Mouse (Mus musculus): ENCODE measurements around the gene Coro7. TPM values are rescaled to one million over a fixed set of nuclear protein-coding genes. Genes with fewer than 3 reads are reported as not detected.

Coro7 gene
- polyA plus RNA-seq, 1 experiment from 2014 or later, result 10.3 TPM

GRCm38 (mm10) chr16:4654706-4655105, 24.9 kb downstream of the Coro7 start:
- no peak for DNase-seq
- peaks cover 8% of the 10 kb centered on the region for H3K4me1 ChIP-seq (ENCODE audit: insufficient read depth)
- 84% methylated on average over 10 of the region's 10 CpGs for WGBS (ENCODE audit: insufficient replicate concordance)
- H3K27me3 ChIP-seq (ENCODE audit: insufficient read depth, low read length), result no peaks in the 10 kb centered on the region
- no peak overlapping the region for H3K9ac ChIP-seq (replicated peaks)
- H3K36me3 ChIP-seq (replicated peaks; ENCODE audit: insufficient read depth, low read length), result peaks cover 55% of the 10 kb centered on the region
- TF ChIP-seq EP300 (IDR thresholded peaks at IDR 0.05; ENCODE audit: low read depth), result no peak
- no peak for TF ChIP-seq CTCF (IDR thresholded peaks at IDR 0.05; ENCODE audit: low read depth)
- 0 out of 2 replicates have a peak overlapping the region, but pooled peaks have one; percentile 6 for H3K4me2 ChIP-seq (ENCODE audit: low read depth, low read length)
- H3K27ac ChIP-seq (ENCODE audit: low read depth), result no peak overlapping the region
- H3K9me3 ChIP-seq (ENCODE audit: low read length), result no peaks in the 10 kb centered on the region
- H3K4me3 ChIP-seq (ENCODE audit: low read depth, low read length), result no peak overlapping the region
- 0 out of 2 replicates have a peak, but pooled peaks have one; percentile 35 for ATAC-seq

- Histone ChIP-seq H3K27ac (ENCODE audit: low read depth) (no peak overlapping the region), H3K4me2 (ENCODE audit: low read depth, low read length) (no peak overlapping the region), H3K9me3 (ENCODE audit: low read length) (no peaks in the 10 kb centered on the region), H3K4me3 (ENCODE audit: low read depth, low read length) (no peak overlapping the region), H3K4me1 (ENCODE audit: insufficient read depth) (peaks cover 8% of the 10 kb centered on the region), H3K36me3 (replicated peaks; ENCODE audit: insufficient read depth, low read length) (peaks cover 71% of the 10 kb centered on the region), H3K27me3 (ENCODE audit: insufficient read depth, low read length) (no peaks in the 10 kb centered on the region), H3K9ac (replicated peaks) (no peak overlapping the region)
- TF ChIP-seq EP300 (IDR thresholded peaks at IDR 0.05; ENCODE audit: low read depth), result no peak
- TF ChIP-seq CTCF (IDR thresholded peaks at IDR 0.05; ENCODE audit: low read depth), result no peak
- DNase-seq (no peak), ATAC-seq (no peak)
- 71% methylated on average over 4 of the region's 4 CpGs for WGBS (ENCODE audit: insufficient replicate concordance)
Observed at GRCm38 (mm10) chr16:4652707-4653416, 26.7 kb downstream of the Coro7 start.

- TF ChIP-seq EP300 (IDR thresholded peaks at IDR 0.05; ENCODE audit: low read depth) (no peak), CTCF (IDR thresholded peaks at IDR 0.05; ENCODE audit: low read depth) (no peak)
- Histone ChIP-seq H3K4me2 (ENCODE audit: low read depth, low read length) (no peak overlapping the region), H3K27ac (ENCODE audit: low read depth) (no peak overlapping the region), H3K27me3 (ENCODE audit: insufficient read depth, low read length) (no peaks in the 10 kb centered on the region), H3K4me3 (ENCODE audit: low read depth, low read length) (no peak overlapping the region), H3K9me3 (ENCODE audit: low read length) (no peaks in the 10 kb centered on the region), H3K4me1 (ENCODE audit: insufficient read depth) (peaks cover 8% of the 10 kb centered on the region), H3K9ac (replicated peaks) (0 out of 2 replicates have a peak overlapping the region, but pooled peaks have one; percentile 16), H3K36me3 (replicated peaks; ENCODE audit: insufficient read depth, low read length) (peaks cover 67% of the 10 kb centered on the region)
- DNase-seq (no peak), ATAC-seq (no peak)
- 67% methylated on average over 7 of the region's 7 CpGs for WGBS (ENCODE audit: insufficient replicate concordance)
Observed at GRCm38 (mm10) chr16:4651624-4652023, 28.0 kb downstream of the Coro7 start.

- no peak overlapping the region for H3K4me3 ChIP-seq (ENCODE audit: low read depth, low read length)
Observed at GRCm38 (mm10) chr16:4651081-4651480, 28.5 kb downstream of the Coro7 start.

GRCm38 (mm10) chr16:4650161-4650560, 29.4 kb downstream of the Coro7 start:
- H3K4me1 ChIP-seq (ENCODE audit: insufficient read depth), result peaks cover under 1% of the 10 kb centered on the region
- H3K4me2 ChIP-seq (ENCODE audit: low read depth, low read length), result no peak overlapping the region
- TF ChIP-seq EP300 (IDR thresholded peaks at IDR 0.05; ENCODE audit: low read depth) (no peak), CTCF (IDR thresholded peaks at IDR 0.05; ENCODE audit: low read depth) (no peak)
- H3K27me3 ChIP-seq (ENCODE audit: insufficient read depth, low read length), result no peaks in the 10 kb centered on the region
- no peak for ATAC-seq
- no peak for DNase-seq
- peaks cover 63% of the 10 kb centered on the region for H3K36me3 ChIP-seq (replicated peaks; ENCODE audit: insufficient read depth, low read length)
- H3K27ac ChIP-seq (ENCODE audit: low read depth), result no peak overlapping the region
- WGBS (ENCODE audit: insufficient replicate concordance), result 86% methylated on average over 3 of the region's 3 CpGs
- H3K9ac ChIP-seq (replicated peaks), result no peak overlapping the region
- H3K9me3 ChIP-seq (ENCODE audit: low read length), result no peaks in the 10 kb centered on the region
- no peak overlapping the region for H3K4me3 ChIP-seq (ENCODE audit: low read depth, low read length)

More at GRCm38 (mm10) chr16:4651081-4651480, 28.5 kb downstream of the Coro7 start:
- no peaks in the 10 kb centered on the region for H3K9me3 ChIP-seq (ENCODE audit: low read length)
- H3K27ac ChIP-seq (ENCODE audit: low read depth), result no peak overlapping the region
- 81% methylated on average over 1 of the region's 1 CpGs for WGBS (ENCODE audit: insufficient replicate concordance)
- H3K4me1 ChIP-seq (ENCODE audit: insufficient read depth), result peaks cover 8% of the 10 kb centered on the region
- TF ChIP-seq EP300 (IDR thresholded peaks at IDR 0.05; ENCODE audit: low read depth), result no peak
- no peak for TF ChIP-seq CTCF (IDR thresholded peaks at IDR 0.05; ENCODE audit: low read depth)
- no peak overlapping the region for H3K4me2 ChIP-seq (ENCODE audit: low read depth, low read length)
- ATAC-seq, result no peak
- H3K9ac ChIP-seq (replicated peaks), result 0 out of 2 replicates have a peak overlapping the region, but pooled peaks have one; percentile 16
- peaks cover 67% of the 10 kb centered on the region for H3K36me3 ChIP-seq (replicated peaks; ENCODE audit: insufficient read depth, low read length)
- no peak for DNase-seq
- no peaks in the 10 kb centered on the region for H3K27me3 ChIP-seq (ENCODE audit: insufficient read depth, low read length)

- WGBS (ENCODE audit: insufficient replicate concordance), result 82% methylated on average over 11 of the region's 11 CpGs
- ATAC-seq (no peak), DNase-seq (no peak)
- Histone ChIP-seq H3K27me3 (ENCODE audit: insufficient read depth, low read length) (no peaks in the 10 kb centered on the region), H3K27ac (ENCODE audit: low read depth) (no peak overlapping the region), H3K4me3 (ENCODE audit: low read depth, low read length) (no peak overlapping the region), H3K4me2 (ENCODE audit: low read depth, low read length) (no peak overlapping the region), H3K36me3 (replicated peaks; ENCODE audit: insufficient read depth, low read length) (peaks cover 60% of the 10 kb centered on the region), H3K9ac (replicated peaks) (no peak overlapping the region), H3K9me3 (ENCODE audit: low read length) (no peaks in the 10 kb centered on the region), H3K4me1 (ENCODE audit: insufficient read depth) (no peaks in the 10 kb centered on the region)
- TF ChIP-seq CTCF (IDR thresholded peaks at IDR 0.05; ENCODE audit: low read depth), result no peak
- TF ChIP-seq EP300 (IDR thresholded peaks at IDR 0.05; ENCODE audit: low read depth), result no peak
Observed at GRCm38 (mm10) chr16:4649692-4650091, 29.9 kb downstream of the Coro7 start.
